Mouse (Mus musculus) left cerebral cortex, adult 2 months (tissue): Measurements from ENCODE around the gene Cys1. TPM values are rescaled to one million over a fixed set of nuclear protein-coding genes. Genes with fewer than 3 reads are reported as not detected.
"Not testable (repeated sequence)": the region's sequence is repeated elsewhere in the genome, so short reads cannot be mapped to it uniquely, and the experiment has no call there.

Experiments used
- DNase-seq, 2 experiments: peaks; one replicate each; pipeline ENCODE4 v3.0.0; 2021 to 2022; ENCODE audit warnings: low spot score in 2 of 2, mixed read lengths in 1 of 2; ENCODE audit errors: extremely low spot score in 1 of 2
- H3K27ac ChIP-seq: fragments of 200-600 bp; 2 replicates; pipeline ENCODE4 v1.8.1; 2022
- H3K4me3 ChIP-seq: fragments of 200-600 bp; 2 replicates; pipeline ENCODE4 v1.8.1; 2022
- CTCF ChIP-seq: fragments of 200-600 bp; IDR thresholded peaks from 2 replicates; pipeline ENCODE4 v1.8.1; 2022; ENCODE audit warnings: antibody characterized with exemption, mild to moderate bottlenecking, moderate library complexity
- intact Hi-C: fragments of 180-260 bp; cut with DNase I; formaldehyde crosslinking; loops from one replicate; pipeline ENCODE4 v1.15.1; 2025
- total RNA-seq, 2 experiments: library from RNA; stranded (reverse); gene quantifications; 2 replicates each; pipeline ENCODE4 v1.2.3; 2021

The Cys1 gene
- total RNA-seq, 2 experiments from 2014 or later = 15.2 to 20.0 TPM

- intact Hi-C loops = no loop called here
- peak; percentile 47 to 62 for DNase-seq
- Histone ChIP-seq H3K27ac (no peak overlapping the region), H3K4me3 (no peak overlapping the region)
- no peak for TF ChIP-seq CTCF
Observed at GRCm38 (mm10) chr12:24642370-24642802, 39.2 kb downstream of the Cys1 start.

- H3K4me3 ChIP-seq, DNase-seq, H3K27ac ChIP-seq, intact Hi-C loops: not testable (repeated sequence)
Observed at GRCm38 (mm10) chr12:24638787-24639186, 42.8 kb downstream of the Cys1 start.

DNA sequence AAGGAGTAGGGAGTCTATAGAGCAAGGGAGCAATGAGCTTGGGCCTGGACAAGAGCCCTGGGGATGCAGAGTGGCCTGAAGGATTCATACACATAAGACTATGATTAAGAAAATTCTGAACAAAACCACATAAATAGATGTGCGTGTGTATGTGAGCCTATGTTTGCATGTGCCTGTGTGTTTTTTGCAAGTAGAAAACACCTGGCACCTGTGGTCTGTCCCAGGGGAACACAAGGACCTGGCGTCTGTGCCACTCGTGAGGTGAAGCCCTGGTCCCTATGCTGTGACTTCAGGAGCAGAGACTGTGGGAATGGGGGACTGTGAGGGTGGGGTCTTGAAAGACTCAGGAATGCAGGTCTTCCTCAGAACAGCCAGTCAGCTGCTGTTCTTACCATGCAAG, 47.0 kb downstream of the Cys1 start:
- Histone ChIP-seq H3K4me3 (no peak overlapping the region), H3K27ac (peak overlapping the region; percentile 65; the same call in 1 of the 2 replicates)
- TF ChIP-seq CTCF = no peak
- intact Hi-C loops = no loop called here
- no peak for DNase-seq

DNA sequence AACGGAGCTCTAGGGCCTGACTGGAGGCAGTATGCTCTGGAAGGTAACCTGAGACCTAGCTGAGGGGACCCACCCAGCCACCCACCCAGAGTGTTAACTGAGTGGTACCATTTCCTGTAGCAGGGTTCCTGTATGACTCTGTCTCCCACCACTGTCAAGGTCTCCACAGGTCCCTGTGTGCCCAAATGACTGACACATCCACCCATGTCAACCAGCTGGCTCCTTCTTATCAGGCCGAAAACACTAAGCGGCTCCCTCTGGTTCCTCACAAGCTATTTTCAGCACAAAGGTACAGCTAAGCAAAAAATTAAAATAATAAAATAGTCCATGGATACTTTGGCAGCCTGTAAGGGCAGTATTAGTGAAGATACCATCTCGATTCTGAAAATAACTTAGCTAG, 47.4 kb downstream of the Cys1 start:
- no peak overlapping the region for H3K4me3 ChIP-seq
- peak overlapping the region; percentile 65 for H3K27ac ChIP-seq
- no peak for TF ChIP-seq CTCF
- DNase-seq = no peak
- intact Hi-C loops = no loop called here

- no peak for DNase-seq
- TF ChIP-seq CTCF = no peak
- peak overlapping the region; percentile 65; the same call in 1 of the 2 replicates for H3K27ac ChIP-seq
- H3K4me3 ChIP-seq = no peak overlapping the region
- intact Hi-C loops = no loop called here
Observed at GRCm38 (mm10) chr12:24633753-24634191, 47.8 kb downstream of the Cys1 start.

- intact Hi-C loops = no loop called here
- H3K27ac ChIP-seq = no peak overlapping the region
- no peak for TF ChIP-seq CTCF
- H3K4me3 ChIP-seq = no peak overlapping the region
- DNase-seq = no peak
Observed at GRCm38 (mm10) chr12:24632404-24632803, 49.2 kb downstream of the Cys1 start.

DNA sequence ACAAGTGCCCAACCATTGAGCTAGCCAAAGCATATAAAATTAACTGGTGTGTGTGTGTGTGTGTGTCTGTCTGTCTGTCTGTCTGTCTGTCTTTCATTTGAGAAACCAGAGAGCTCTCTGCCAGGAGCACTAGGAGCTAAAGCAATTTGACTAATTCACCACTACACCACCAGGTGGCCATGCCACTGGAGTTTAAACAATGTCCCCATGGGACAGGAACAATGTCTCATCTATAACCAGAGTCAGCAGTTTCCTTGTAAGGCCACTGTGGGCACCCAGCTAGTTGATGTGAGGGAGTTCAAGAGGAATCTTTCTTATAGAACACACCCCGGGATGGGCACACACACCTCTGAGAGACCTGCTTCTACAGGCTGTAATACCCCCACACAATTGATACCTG, 51.4 kb downstream of the Cys1 start:
- TF ChIP-seq CTCF = peak; percentile 59
- H3K4me3 ChIP-seq = no peak overlapping the region
- no peak for DNase-seq
- H3K27ac ChIP-seq = no peak overlapping the region
- intact Hi-C loops = loop anchor here (2.0 kb wide), 1 partner anchor 67 kb away; no protein-coding TSS in a partner anchor

GRCm38 (mm10) chr12:24627215-24627614, 54.4 kb downstream of the Cys1 start:
- no peak for DNase-seq
- Histone ChIP-seq H3K27ac (no peak overlapping the region), H3K4me3 (no peak overlapping the region)
- no peak for TF ChIP-seq CTCF
- intact Hi-C loops = no loop called here

GRCm38 (mm10) chr12:24626401-24626800, 55.2 kb downstream of the Cys1 start:
- TF ChIP-seq CTCF = no peak
- H3K27ac ChIP-seq = no peak overlapping the region
- intact Hi-C loops = no loop called here
- no peak for DNase-seq
- no peak overlapping the region for H3K4me3 ChIP-seq

DNA sequence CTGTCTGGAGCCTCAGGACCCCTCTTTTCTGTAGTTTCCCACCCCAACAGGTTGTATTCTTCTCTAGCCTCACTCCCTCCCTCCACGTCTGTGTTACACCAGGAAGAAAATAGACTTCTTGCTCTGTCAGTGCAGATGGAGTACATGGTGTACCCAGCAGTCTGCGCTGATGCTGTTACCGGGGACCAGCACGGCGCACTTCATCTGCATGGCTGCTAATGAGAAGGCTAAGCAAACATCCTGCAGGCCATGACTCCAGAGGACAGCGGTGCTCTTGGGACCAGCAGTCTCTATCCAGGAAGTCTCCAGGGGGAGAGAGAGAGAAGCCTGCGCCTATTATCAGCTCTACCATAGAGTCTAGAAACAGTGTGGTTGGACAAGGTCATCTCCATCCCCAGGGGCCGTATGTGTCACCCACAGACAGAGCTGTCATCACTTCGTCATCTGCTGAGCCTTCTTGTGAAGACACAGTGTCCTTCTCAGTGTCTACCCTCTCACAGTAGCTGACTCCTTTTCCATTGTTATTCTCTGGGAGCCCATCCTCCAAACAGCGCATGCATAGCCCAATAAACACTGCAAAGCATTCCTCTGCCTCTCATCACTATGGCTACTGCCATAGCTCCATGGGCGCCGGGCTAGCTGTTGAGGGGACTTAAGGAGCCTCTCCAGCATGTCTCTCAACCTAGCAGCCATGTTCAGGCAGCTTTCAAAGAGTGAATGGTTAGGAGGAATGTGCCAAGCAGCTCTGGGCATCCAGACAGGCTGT, 57.9 kb downstream of the Cys1 start:
- Histone ChIP-seq H3K27ac (no peak overlapping the region), H3K4me3 (no peak overlapping the region)
- DNase-seq = no peak
- intact Hi-C loops = no loop called here
- TF ChIP-seq CTCF = no peak

DNA sequence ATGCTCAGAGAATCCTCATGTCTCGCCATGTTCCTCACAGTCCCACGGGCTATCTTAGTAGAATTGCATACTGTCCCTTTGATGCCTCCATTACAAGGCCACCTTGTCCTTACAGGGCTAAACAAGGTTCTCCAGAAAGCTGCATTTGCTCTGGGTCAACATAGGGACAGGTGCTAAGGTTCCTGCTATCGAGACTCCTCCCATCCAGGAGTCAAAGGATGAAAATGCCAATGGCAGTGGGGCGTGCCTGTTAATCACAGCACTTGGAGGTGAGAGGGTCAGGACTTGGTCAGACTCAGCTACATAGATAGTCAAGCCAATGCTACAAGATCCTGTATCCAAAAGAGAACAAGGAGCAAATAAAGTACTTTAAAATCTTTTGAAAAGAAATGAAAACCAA, 62.2 kb downstream of the Cys1 start:
- intact Hi-C loops = no loop called here
- Histone ChIP-seq H3K4me3 (no peak overlapping the region), H3K27ac (no peak overlapping the region)
- DNase-seq = no peak
- TF ChIP-seq CTCF = no peak

Other genes with a start within 250 kb of the Cys1 start
- gene Taf1b, start 183.5 kb downstream of the Cys1 start, total RNA-seq = 10 to 100 TPM; 26.3 to 31.5 TPM
- gene Grhl1, start 109.5 kb downstream of the Cys1 start, total RNA-seq = 10 to 100 TPM; 13.1 to 13.2 TPM
- gene Klf11, start 30.5 kb downstream of the Cys1 start, total RNA-seq = 1 to 10 TPM; 5.1 to 7.8 TPM
- 1 to 10 TPM; 1.9 to 2.2 TPM for gene Rrm2, start 26.4 kb upstream of the Cys1 start, total RNA-seq
- 10 to 100 TPM; 78.7 to 85.3 TPM for gene Mboat2, start 149.1 kb upstream of the Cys1 start, total RNA-seq